Mouse (Mus musculus) hindbrain, embryonic 15.5 days (tissue): ENCODE results near the gene Morn1. TPM values are rescaled to one million over a fixed set of nuclear protein-coding genes. Genes with fewer than 3 reads are reported as not detected.

Experiments
- ATAC-seq: fragments of 200-750 bp; cut with Nextera tagmentation; 2 replicates; pipeline ENCODE4 v1.8.0; 2017; ENCODE audit warnings: low read depth, moderate number of reproducible peaks, moderate TSS enrichment; ENCODE audit not compliant: low FRiP score
- H3K27ac ChIP-seq: fragments of 300-500 bp; sonication (generic); replicated peaks from 2 replicates; pipeline ENCODE4 v1.5.1; 2015; ENCODE audit warnings: mild to moderate bottlenecking, inconsistent platforms
- H3K27me3 ChIP-seq: fragments of 300-500 bp; sonication (generic); 2 replicates; pipeline ENCODE4 v1.6.1; 2015; ENCODE audit warnings: control low read depth, inconsistent platforms
- H3K36me3 ChIP-seq: fragments of 300-500 bp; sonication (generic); 2 replicates; pipeline ENCODE4 v1.6.1; 2015; ENCODE audit warnings: control low read depth, inconsistent platforms
- H3K4me1 ChIP-seq: fragments of 300-500 bp; sonication (generic); replicated peaks from 2 replicates; pipeline ENCODE4 v1.6.1; 2015; ENCODE audit warnings: control low read depth, inconsistent platforms
- H3K4me2 ChIP-seq: fragments of 300-500 bp; sonication (generic); 2 replicates; pipeline ENCODE4 v1.6.1; 2015; ENCODE audit warnings: moderate library complexity, mild to moderate bottlenecking, inconsistent platforms
- H3K4me3 ChIP-seq: fragments of 300-500 bp; sonication (generic); 2 replicates; pipeline ENCODE4 v1.5.1; 2015; ENCODE audit warnings: mild to moderate bottlenecking, inconsistent platforms
- H3K9ac ChIP-seq: fragments of 300-500 bp; sonication (generic); 2 replicates; pipeline ENCODE4 v1.6.1; 2015; ENCODE audit warnings: inconsistent platforms
- H3K9me3 ChIP-seq: fragments of 300-500 bp; sonication (generic); 2 replicates; pipeline ENCODE4 v1.6.1; 2016; ENCODE audit warnings: control low read depth, inconsistent platforms
- WGBS: fragments of 180-500 bp; shearing (Covaris S2); methylation state at CpG from one replicate; pipeline ENCODE4 v1.1.7; 2015; 5-methylcytosine and 5-hydroxymethylcytosine counted together
- polyA plus RNA-seq: library from polyadenylated mRNA; unstranded; fragments of >200 nt; fragmentation: Nextera tagmentation; extraction: Ambion mirVana; gene quantifications from 2 replicates; pipeline ENCODE4 v1.2.1, GENCODE M21; 2015

Gene Morn1
- polyA plus RNA-seq, 1 experiment from 2014 or later = 10.0 TPM

GRCm38 (mm10) chr4:155190275-155190674 is 103.9 kb downstream of the Morn1 start:
- Histone ChIP-seq H3K27me3 (no peaks in the 10 kb centered on the region), H3K27ac (no peak overlapping the region), H3K4me3 (no peak overlapping the region), H3K9ac (no peak overlapping the region), H3K9me3 (no peaks in the 10 kb centered on the region), H3K36me3 (no peaks in the 10 kb centered on the region), H3K4me2 (no peak overlapping the region), H3K4me1 (peaks cover 76% of the 10 kb centered on the region)
- ATAC-seq = no peak
- 23% methylated on average over 7 of the region's 7 CpGs for WGBS

Other genes with a start within 250 kb of the Morn1 start
- gene Ttc34, start 249.1 kb upstream of the Morn1 start, polyA plus RNA-seq = 1.2 and 2.0 TPM in 2 replicates
- gene Mmel1, start 217.0 kb upstream of the Morn1 start, polyA plus RNA-seq = 0.45 and 0.86 TPM in 2 replicates
- 64.2 and 67.1 TPM in 2 replicates for gene Fam213b, start 187.4 kb upstream of the Morn1 start, polyA plus RNA-seq
- gene Tnfrsf14, start 158.0 kb upstream of the Morn1 start, polyA plus RNA-seq = 0.64 and 0.71 TPM in 2 replicates
- gene Hes5, start 125.7 kb upstream of the Morn1 start, polyA plus RNA-seq = 159 and 196 TPM in 2 replicates
- 35.9 and 37.3 TPM in 2 replicates for gene Pank4, start 122.5 kb upstream of the Morn1 start, polyA plus RNA-seq
- 17.9 and 18.2 TPM in 2 replicates for gene Plch2, start 29.8 kb upstream of the Morn1 start, polyA plus RNA-seq
- gene Pex10, start 19.6 kb upstream of the Morn1 start, polyA plus RNA-seq = 22.3 and 23.9 TPM in 2 replicates
- gene Rer1, start 195 bp upstream of the Morn1 start, polyA plus RNA-seq = 124 and 125 TPM in 2 replicates
- gene Ski, start 136.0 kb downstream of the Morn1 start, polyA plus RNA-seq = 11.3 and 11.9 TPM in 2 replicates
- 73.8 and 75.7 TPM in 2 replicates for gene Faap20, start 163.2 kb downstream of the Morn1 start, polyA plus RNA-seq